Mouse (Mus musculus) CH12.LX (cell line): ENCODE results near the gene Cnpy3. TPM values are rescaled to one million over a fixed set of nuclear protein-coding genes. Genes with fewer than 3 reads are reported as not detected.

Experiments
- DNase-seq: peaks from one replicate; pipeline ENCODE4 v3.0.0-alpha.2; 2013; ENCODE audit errors: extremely low read depth
- H3K27ac ChIP-seq: 2 replicates; pipeline ENCODE4 v1.5.1; 2012; ENCODE audit warnings: low read depth, mild to moderate bottlenecking, control low read depth, moderate library complexity; ENCODE audit not compliant: insufficient read depth
- H3K27me3 ChIP-seq: replicated peaks from 2 replicates; pipeline ENCODE3; 2012; ENCODE audit warnings: inconsistent platforms
- H3K36me3 ChIP-seq, 2 experiments: replicated peaks in 1 of 2; 2 replicates each; pipeline versions ENCODE3 to v1.6.1; 2012; ENCODE audit warnings: inconsistent platforms in 1 of 2, low read length in 1 of 2, mild to moderate bottlenecking in 1 of 2, mixed read lengths in 1 of 2, moderate library complexity in 1 of 2; ENCODE audit not compliant: control insufficient read depth in 1 of 2, insufficient read depth in 1 of 2
- H3K4me1 ChIP-seq, 2 experiments: 2 replicates each; pipeline ENCODE4 v1.6.1; 2012; ENCODE audit warnings: inconsistent platforms in 1 of 2, moderate library complexity in 1 of 2; ENCODE audit not compliant: insufficient read depth in 2 of 2, control insufficient read depth in 1 of 2
- H3K4me2 ChIP-seq: 2 replicates; pipeline ENCODE4 v1.6.1; 2012; ENCODE audit warnings: low read depth, mild to moderate bottlenecking, control low read depth; ENCODE audit not compliant: poor library complexity, insufficient read depth, severe bottlenecking
- H3K4me3 ChIP-seq, 3 experiments: fragments of 150-350 bp in 1 of 3; sonication (generic) in 1 of 3; replicated peaks in 1 of 3; 2 replicates each; pipeline versions ENCODE3 to v1.5.1; 2011 to 2012; ENCODE audit warnings: low read depth in 2 of 3, low read length in 2 of 3, mild to moderate bottlenecking in 2 of 3, moderate library complexity in 2 of 3, control low read depth in 1 of 3, improper control_type of control experiment in 1 of 3, inconsistent platforms in 1 of 3, mixed read lengths in 1 of 3; ENCODE audit not compliant: poor library complexity in 1 of 3
- H3K79me2 ChIP-seq: replicated peaks from 2 replicates; pipeline ENCODE4 v1.6.1; 2012; ENCODE audit warnings: mild to moderate bottlenecking, moderate library complexity; ENCODE audit not compliant: control insufficient read depth, poor library complexity, insufficient read depth, severe bottlenecking; ENCODE audit errors: extremely low read depth
- H3K9ac ChIP-seq: 2 replicates; pipeline ENCODE4 v1.6.1; 2012; ENCODE audit warnings: low read depth, mild to moderate bottlenecking, control low read depth, moderate library complexity; ENCODE audit not compliant: insufficient read depth
- H3K9me3 ChIP-seq: replicated peaks from 2 replicates; pipeline ENCODE3; 2012; ENCODE audit warnings: low read length, inconsistent platforms, mixed read lengths
- CHD1 ChIP-seq: IDR thresholded peaks from 2 replicates; pipeline ENCODE4 v1.6.1; 2012; ENCODE audit warnings: low read depth, low read length, improper control_type of control experiment, inconsistent platforms
- CHD2 ChIP-seq: IDR thresholded peaks from 2 replicates; pipeline ENCODE4 v1.6.1; 2011; ENCODE audit warnings: low read length, improper control_type of control experiment
- CTCF ChIP-seq, 2 experiments: IDR thresholded peaks in 1 of 2; conservative IDR thresholded peaks in 1 of 2; 2 replicates each; pipeline ENCODE4 v1.5.1; 2011 to 2012; ENCODE audit warnings: low read depth in 2 of 2, low read length in 2 of 2, improper control_type of control experiment in 1 of 2, inconsistent platforms in 1 of 2, mild to moderate bottlenecking in 1 of 2, moderate library complexity in 1 of 2
- EP300 ChIP-seq: IDR thresholded peaks from 2 replicates; pipeline ENCODE4 v1.6.1; 2011; ENCODE audit warnings: low read length, improper control_type of control experiment
- ETS1 ChIP-seq: conservative IDR thresholded peaks from 2 replicates; pipeline ENCODE4 v1.6.1; 2012; ENCODE audit warnings: low read depth, mild to moderate bottlenecking, inconsistent platforms, low read length, improper control_type of control experiment, moderate library complexity
- IRF4 ChIP-seq: IDR thresholded peaks from 2 replicates; pipeline ENCODE4 v1.6.1; 2014; ENCODE audit warnings: low read depth, mild to moderate bottlenecking, inconsistent platforms, low read length, improper control_type of control experiment
- JUN ChIP-seq: IDR thresholded peaks from 2 replicates; pipeline ENCODE4 v1.6.1; 2011; ENCODE audit warnings: low read depth, mild to moderate bottlenecking, low read length, improper control_type of control experiment, moderate library complexity; ENCODE audit not compliant: insufficient read depth
- JUND ChIP-seq: conservative IDR thresholded peaks from 2 replicates; pipeline ENCODE4 v1.6.1; 2011; ENCODE audit warnings: low read depth, low read length, improper control_type of control experiment
- KAT2A ChIP-seq: IDR thresholded peaks from 2 replicates; pipeline ENCODE4 v1.6.1; 2012; ENCODE audit warnings: low read length, improper control_type of control experiment, inconsistent platforms; ENCODE audit not compliant: insufficient replicate concordance
- MAFK ChIP-seq: IDR thresholded peaks from 2 replicates; pipeline ENCODE4 v1.6.1; 2011; ENCODE audit warnings: low read length, improper control_type of control experiment; ENCODE audit not compliant: insufficient replicate concordance
- MYC ChIP-seq: IDR thresholded peaks from 2 replicates; pipeline ENCODE4 v1.6.1; 2011; ENCODE audit warnings: low read depth, mild to moderate bottlenecking, improper control_type of control experiment, low read length
- NELFE ChIP-seq: IDR thresholded peaks from 2 replicates; pipeline ENCODE4 v1.6.1; 2011; ENCODE audit warnings: low read depth, low read length, improper control_type of control experiment
- PAX5 ChIP-seq: IDR thresholded peaks from 2 replicates; pipeline ENCODE4 v1.6.1; 2012; ENCODE audit warnings: low read length, inconsistent platforms, mixed read lengths
- POLR2A ChIP-seq: IDR thresholded peaks from 2 replicates; pipeline ENCODE4 v1.6.1; 2011; ENCODE audit warnings: low read depth, mild to moderate bottlenecking, improper control_type of control experiment, low read length
- RAD21 ChIP-seq: IDR thresholded peaks from 2 replicates; pipeline ENCODE4 v1.6.1; 2011; ENCODE audit warnings: low read depth, mild to moderate bottlenecking, low read length, improper control_type of control experiment, moderate library complexity
- SMC3 ChIP-seq: IDR thresholded peaks from 2 replicates; pipeline ENCODE4 v1.6.1; 2011; ENCODE audit warnings: low read depth, low read length, improper control_type of control experiment
- TBP ChIP-seq: conservative IDR thresholded peaks from 2 replicates; pipeline ENCODE4 v1.6.1; 2011; ENCODE audit warnings: low read depth, low read length, improper control_type of control experiment
- UBTF ChIP-seq: IDR thresholded peaks from 2 replicates; pipeline ENCODE4 v1.6.1; 2012; ENCODE audit warnings: low read depth, mild to moderate bottlenecking, inconsistent platforms, low read length, improper control_type of control experiment, moderate library complexity
- USF2 ChIP-seq: conservative IDR thresholded peaks from 2 replicates; pipeline ENCODE4 v1.6.1; 2011; ENCODE audit warnings: low read depth, low read length, improper control_type of control experiment
- ZKSCAN1 ChIP-seq: IDR thresholded peaks from 2 replicates; pipeline ENCODE4 v1.6.1; 2012; ENCODE audit warnings: low read depth, inconsistent platforms, low read length, improper control_type of control experiment, borderline replicate concordance
- ZMIZ1 ChIP-seq: IDR thresholded peaks from 2 replicates; pipeline ENCODE4 v1.6.1; 2012; ENCODE audit warnings: low read depth, mild to moderate bottlenecking, inconsistent platforms, low read length, improper control_type of control experiment
- ZNF384 ChIP-seq: IDR thresholded peaks from 2 replicates; pipeline ENCODE4 v1.6.1; 2012; ENCODE audit warnings: low read depth, low read length, improper control_type of control experiment, inconsistent platforms
- dilution Hi-C: fragments of 300-500 bp; cut with MboI; formaldehyde crosslinking; loops from 2 replicates; pipeline ENCODE4 v1.14.3; 2020; ENCODE audit warnings: low sequenced_read_pairs; ENCODE audit not compliant: extremely low pct_unique_long_range_greater_than_20kb, extremely low pct_ligation_motif_present
- in situ Hi-C: fragments of 300-500 bp; cut with MboI; formaldehyde crosslinking; loops from 3 replicates; pipeline ENCODE4 v1.14.3; 2019; ENCODE audit warnings: low sequenced_read_pairs, low pct_ligation_motif_present, low pct_unique_long_range_greater_than_20kb, mixed read lengths
- polyA plus RNA-seq: library from polyadenylated mRNA; unstranded; fragments of >175 nt; gene quantifications from 2 replicates; pipeline ENCODE4 v1.2.1, GENCODE M21; 2012; ENCODE audit warnings: low read depth; ENCODE audit not compliant: insufficient read length
- total RNA-seq, 2 experiments: library from RNA; depleted of rRNA; stranded (reverse); fragments of 300-350 nt in 1 of 2; fragments of >200 nt in 1 of 2; gene quantifications; 2 replicates each; pipeline ENCODE4 v1.2.3; 2012 to 2014

The Cnpy3 gene
- total and polyA plus RNA-seq, 3 experiments = 78.6 to 102 (median 94.8) TPM

GRCm38 (mm10) chr17:46714756-46715481 lies 37.1 kb downstream of the Cnpy3 start:
- peaks cover 5% of the 10 kb centered on the region for H3K9me3 ChIP-seq
- H3K4me1 ChIP-seq = peaks cover 6 to 18% of the 10 kb centered on the region in 2 experiments
- DNase-seq = no peak
- no peak overlapping the region for H3K27ac ChIP-seq
- TF ChIP-seq NELFE (no peak), USF2 (no peak), CTCF (conservative IDR thresholded peaks at IDR 0.05 in 1 of 2, IDR thresholded peaks at IDR 0.05 in 1 of 2; ENCODE audit: low read depth in 2 of 2, low read length in 2 of 2) (peak in 1 of 2 experiments; percentile 16; a peak in 1 of 4 replicates)
- H3K4me2 ChIP-seq = no peak overlapping the region
- no peak overlapping the region for H3K9ac ChIP-seq
- peaks cover 17 to 55% of the 10 kb centered on the region in 2 experiments for H3K36me3 ChIP-seq
- in situ Hi-C loops (loop anchor here (5.0 kb wide), 1 partner anchor 63 kb away; the partner anchor contains the start of gene Cul7), dilution Hi-C loops (no loop called here)
- H3K79me2 ChIP-seq = peaks cover 19% of the 10 kb centered on the region
- H3K4me3 ChIP-seq = no peak overlapping the region
- H3K27me3 ChIP-seq = no peaks in the 10 kb centered on the region

DNA sequence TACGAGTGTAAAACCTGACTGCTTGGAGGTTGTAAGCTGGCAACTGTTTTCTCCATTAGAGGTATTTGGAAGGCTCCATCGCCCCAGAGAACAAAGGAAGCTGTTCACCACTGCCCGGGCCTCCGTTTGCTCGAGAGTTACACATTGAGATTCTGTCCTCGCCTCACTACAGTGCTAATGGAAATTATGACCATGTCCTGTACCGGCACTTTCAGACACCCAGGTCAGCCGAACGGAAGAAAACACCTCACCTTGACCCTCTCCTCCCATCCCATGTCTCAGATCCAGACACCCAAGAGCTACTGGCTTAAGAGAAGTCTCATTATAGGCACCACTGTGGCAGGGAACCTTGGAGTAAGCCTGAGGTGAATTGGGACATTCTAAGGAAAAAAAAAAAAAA lies 38.2 kb downstream of the Cnpy3 start:
- no peaks in the 10 kb centered on the region for H3K27me3 ChIP-seq
- H3K79me2 ChIP-seq = peaks cover 19% of the 10 kb centered on the region
- peaks cover 17 to 49% of the 10 kb centered on the region in 2 experiments for H3K36me3 ChIP-seq
- H3K4me1 ChIP-seq = peaks cover 6 to 18% of the 10 kb centered on the region in 2 experiments
- no peak for DNase-seq
- dilution Hi-C loops (no loop called here), in situ Hi-C loops (loop anchor here (5.0 kb wide), 1 partner anchor 62 kb away; the partner anchor contains the start of gene Cul7)
- 0 out of 2 replicates have a peak overlapping the region, but pooled peaks have one; percentile 91 for H3K9ac ChIP-seq
- H3K4me3 ChIP-seq = no peak overlapping the region
- peaks cover 7% of the 10 kb centered on the region for H3K9me3 ChIP-seq
- H3K27ac ChIP-seq = no peak overlapping the region
- peak; percentile 74 for TF ChIP-seq JUN
- peak; percentile 43 for TF ChIP-seq EP300
- TF ChIP-seq JUND = peak; percentile 55; the same call in 1 of the 2 replicates
- TF ChIP-seq POLR2A = 0 out of 2 replicates have a peak, but pooled peaks have one; percentile 9
- no peak for TF ChIP-seq CHD1
- H3K4me2 ChIP-seq = peak overlapping the region; percentile 86; the same call in 1 of the 2 replicates

DNA sequence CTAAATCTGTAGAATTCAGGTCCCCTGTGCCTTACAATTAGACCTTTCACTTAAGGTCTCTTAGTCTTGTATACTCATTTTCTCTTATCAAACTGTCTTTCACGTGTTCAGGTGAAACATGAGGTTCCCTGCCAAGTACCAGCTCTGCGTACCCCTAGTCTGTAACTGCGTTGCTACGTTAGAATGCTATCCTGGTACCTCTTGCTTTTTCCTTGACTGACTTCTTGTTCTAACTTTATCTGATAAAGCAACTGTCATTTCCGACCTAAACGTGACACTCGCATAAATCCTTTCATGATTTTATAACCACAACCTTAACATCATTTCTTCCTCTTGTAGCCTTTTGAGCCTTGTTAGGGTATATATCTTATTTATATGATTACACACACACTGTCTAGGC lies 39.6 kb downstream of the Cnpy3 start:
- Histone ChIP-seq H3K27ac (no peak overlapping the region), H3K9ac (peak overlapping the region; percentile 91), H3K9me3 (peaks cover 10% of the 10 kb centered on the region), H3K4me2 (peak overlapping the region; percentile 86), H3K27me3 (no peaks in the 10 kb centered on the region), H3K79me2 (peaks cover 19% of the 10 kb centered on the region), H3K4me1 (peaks cover 6 to 18% of the 10 kb centered on the region in 2 experiments), H3K36me3 (peaks cover 17 to 40% of the 10 kb centered on the region in 2 experiments), H3K4me3 (peak overlapping the region; percentile 84 to 99 (median 87))
- in situ Hi-C loops = loop anchor here (5.0 kb wide), 1 partner anchor 60 kb away; the partner anchor contains the start of gene Cul7
- dilution Hi-C loops = no loop called here
- DNase-seq = no peak
- TF ChIP-seq MYC (no peak), NELFE (no peak), JUN (no peak), CHD2 (no peak), USF2 (no peak), ZMIZ1 (no peak), KAT2A (no peak), POLR2A (no peak), IRF4 (no peak), TBP (no peak), ZNF384 (no peak), MAFK (no peak), ETS1 (no peak), PAX5 (no peak), SMC3 (no peak), ZKSCAN1 (no peak), UBTF (no peak), RAD21 (no peak), EP300 (no peak)
- TF ChIP-seq, all 38 proteins: peak for 0
